Mouse (Mus musculus) left cerebral cortex, adult 2 months (tissue): ENCODE measurements at regions not wholly inside any gene's neighbourhood (a gene's known extent, or its start where the extent isn't known, plus 50 kb on each side); places are given as distances from the start of the nearest gene placed in this dataset.

Experiments
- DNase-seq, 2 experiments: peaks; one replicate each; pipeline ENCODE4 v3.0.0; 2021 to 2022; ENCODE audit warnings: low spot score in 2 of 2, mixed read lengths in 1 of 2; ENCODE audit errors: extremely low spot score in 1 of 2
- H3K27ac ChIP-seq: fragments of 200-600 bp; 2 replicates; pipeline ENCODE4 v1.8.1; 2022
- H3K4me3 ChIP-seq: fragments of 200-600 bp; 2 replicates; pipeline ENCODE4 v1.8.1; 2022
- CTCF ChIP-seq: fragments of 200-600 bp; IDR thresholded peaks from 2 replicates; pipeline ENCODE4 v1.8.1; 2022; ENCODE audit warnings: antibody characterized with exemption, mild to moderate bottlenecking, moderate library complexity
- intact Hi-C: fragments of 180-260 bp; cut with DNase I; formaldehyde crosslinking; loops from one replicate; pipeline ENCODE4 v1.15.1; 2025

GRCm38 (mm10) chr1:177607565-177607964, 122.0 kb upstream of the 1700016C15Rik start:
- Histone ChIP-seq H3K27ac (no peak overlapping the region), H3K4me3 (no peak overlapping the region)
- intact Hi-C loops: no loop called here
- TF ChIP-seq CTCF: no peak
- no peak for DNase-seq

GRCm38 (mm10) chr1:177608551-177609020, 121.0 kb upstream of the 1700016C15Rik start:
- no peak for TF ChIP-seq CTCF
- H3K4me3 ChIP-seq: no peak overlapping the region
- intact Hi-C loops: no loop called here
- H3K27ac ChIP-seq: no peak overlapping the region
- no peak for DNase-seq

GRCm38 (mm10) chr1:177609226-177609625, 120.4 kb upstream of the 1700016C15Rik start:
- Histone ChIP-seq H3K4me3 (no peak overlapping the region), H3K27ac (no peak overlapping the region)
- TF ChIP-seq CTCF: no peak
- DNase-seq: no peak
- intact Hi-C loops: no loop called here

GRCm38 (mm10) chr1:177609683-177610082, 119.9 kb upstream of the 1700016C15Rik start:
- intact Hi-C loops: no loop called here

GRCm38 (mm10) chr1:177610156-177610555, 119.5 kb upstream of the 1700016C15Rik start:
- TF ChIP-seq CTCF: no peak
- no peak overlapping the region for H3K4me3 ChIP-seq
- intact Hi-C loops: no loop called here
- no peak for DNase-seq
- no peak overlapping the region for H3K27ac ChIP-seq

More at GRCm38 (mm10) chr1:177609683-177610082, 119.9 kb upstream of the 1700016C15Rik start:
- Histone ChIP-seq H3K4me3 (no peak overlapping the region), H3K27ac (no peak overlapping the region)
- DNase-seq: no peak
- no peak for TF ChIP-seq CTCF

- intact Hi-C loops: no loop called here
- no peak overlapping the region for H3K4me3 ChIP-seq
- no peak for DNase-seq
- no peak for TF ChIP-seq CTCF
- no peak overlapping the region for H3K27ac ChIP-seq
Observed at GRCm38 (mm10) chr1:177612546-177612945, 117.1 kb upstream of the 1700016C15Rik start.

- intact Hi-C loops: no loop called here
- no peak overlapping the region for H3K4me3 ChIP-seq
- H3K27ac ChIP-seq: no peak overlapping the region
- DNase-seq: no peak
- no peak for TF ChIP-seq CTCF
Observed at GRCm38 (mm10) chr1:177615609-177616008, 114.0 kb upstream of the 1700016C15Rik start.

- no peak overlapping the region for H3K27ac ChIP-seq
- TF ChIP-seq CTCF: no peak
- no peak for DNase-seq
- no peak overlapping the region for H3K4me3 ChIP-seq
- intact Hi-C loops: no loop called here
Observed at GRCm38 (mm10) chr1:177616335-177617239, 113.0 kb upstream of the 1700016C15Rik start.

GRCm38 (mm10) chr1:177620501-177621099, 109.0 kb upstream of the 1700016C15Rik start:
- Histone ChIP-seq H3K27ac (no peak overlapping the region), H3K4me3 (no peak overlapping the region)
- intact Hi-C loops: loop anchor here (5.0 kb wide), 1 partner anchor 173 kb away; no protein-coding TSS in a partner anchor
- peak; percentile 38 for TF ChIP-seq CTCF
- no peak for DNase-seq

- no peak for DNase-seq
- TF ChIP-seq CTCF: no peak
- Histone ChIP-seq H3K4me3 (no peak overlapping the region), H3K27ac (no peak overlapping the region)
- intact Hi-C loops: loop anchor here (5.0 kb wide), 1 partner anchor 175 kb away; no protein-coding TSS in a partner anchor
Observed at GRCm38 (mm10) chr1:177621854-177622590, 107.6 kb upstream of the 1700016C15Rik start.

GRCm38 (mm10) chr1:177623304-177623726, 106.3 kb upstream of the 1700016C15Rik start:
- Histone ChIP-seq H3K4me3 (no peak overlapping the region), H3K27ac (no peak overlapping the region)
- no peak for DNase-seq
- TF ChIP-seq CTCF: no peak
- intact Hi-C loops: loop anchor here (5.0 kb wide), 1 partner anchor 176 kb away; no protein-coding TSS in a partner anchor
